Mouse (Mus musculus): ENCODE results near the gene Lta. TPM values are rescaled to one million over a fixed set of nuclear protein-coding genes. Genes with fewer than 3 reads are reported as not detected.
"Not testable (repeated sequence)": the region's sequence is repeated elsewhere in the genome, so short reads cannot be mapped to it uniquely, and the experiment has no call there.

Gene Lta
- total RNA-seq, 2 experiments from 2014 or later: 0.17 TPM; not detected in 1

GRCm38 (mm10) chr17:35240384-35241304, 35.5 kb upstream of the Lta start:
- peak in 1 of 2 experiments; percentile 59 for DNase-seq
- intact Hi-C loops (cut with DNase I): no loop called here

- intact Hi-C loops (cut with DNase I): loop anchor here (5.0 to 10.0 kb wide), 3 partner anchors 117 to 395 kb away; partner anchors contain the start of genes Csnk2b, Gpank1 and Vars
- no peak for DNase-seq
These were observed 34.5 kb upstream of the Lta start for GRCm38 (mm10) chr17:35239700-35240099.

GRCm38 (mm10) chr17:35237504-35237903, 32.4 kb upstream of the Lta start:
- intact Hi-C loops (cut with DNase I): loop anchor here (5.0 to 10.0 kb wide), 3 partner anchors 115 to 393 kb away; partner anchors contain the start of genes Csnk2b, Gpank1 and Vars
- DNase-seq: no peak

- DNase-seq: peak in 1 of 2 experiments; percentile 5
These were observed 31.8 kb upstream of the Lta start for GRCm38 (mm10) chr17:35236996-35237395.

GRCm38 (mm10) chr17:35236390-35236746, 31.2 kb upstream of the Lta start:
- DNase-seq: peak; percentile 98 to 99
- intact Hi-C loops (cut with DNase I): loop anchor here (1.0 to 10.0 kb wide), 4 partner anchors 58 to 392 kb away; partner anchors contain the start of genes Csnk2b, Gpank1 and Vars

More at GRCm38 (mm10) chr17:35236996-35237395, 31.8 kb upstream of the Lta start:
- intact Hi-C loops (cut with DNase I): loop anchor here (1.0 to 10.0 kb wide), 4 partner anchors 59 to 392 kb away; partner anchors contain the start of genes Csnk2b, Gpank1 and Vars

GRCm38 (mm10) chr17:35235614-35236389, 30.7 kb upstream of the Lta start, which contains the start of gene Nfkbil1:
Nfkbil1 (minus strand) TSS chr17:35235792.
- intact Hi-C loops (cut with DNase I): loop anchor here (1.0 to 10.0 kb wide), 4 partner anchors 58 to 391 kb away; partner anchors contain the start of genes Csnk2b, Gpank1 and Vars
- peak; percentile 93 to 94 for DNase-seq

- intact Hi-C loops (cut with DNase I): loop anchor here (5.0 to 10.0 kb wide), 3 partner anchors 113 to 390 kb away; partner anchors contain the start of genes Csnk2b, Gpank1 and Vars
- peak in 1 of 2 experiments; percentile 67 for DNase-seq
These were observed 29.8 kb upstream of the Lta start for GRCm38 (mm10) chr17:35234903-35235302.

- not testable (repeated sequence) for DNase-seq
- intact Hi-C loops (cut with DNase I): loop anchor here (10.0 kb wide), 2 partner anchors 229 to 389 kb away; partner anchors contain the start of gene Vars
These were observed 28.9 kb upstream of the Lta start for GRCm38 (mm10) chr17:35234090-35234489.

- no peak for DNase-seq
These were observed 28.2 kb upstream of the Lta start, which contains the start of gene Atp6v1g2 for GRCm38 (mm10) chr17:35233114-35233980. Atp6v1g2 (plus strand) TSS chr17:35233660.

GRCm38 (mm10) chr17:35232659-35233058, 27.5 kb upstream of the Lta start:
- intact Hi-C loops (cut with DNase I): loop anchor here (1.0 to 10.0 kb wide), 4 partner anchors 54 to 388 kb away; partner anchors contain the start of gene Vars
- no peak for DNase-seq

More at GRCm38 (mm10) chr17:35233114-35233980, 28.2 kb upstream of the Lta start, which contains the start of gene Atp6v1g2:
- intact Hi-C loops (cut with DNase I): loop anchor here (2.0 to 10.0 kb wide), 3 partner anchors 67 to 389 kb away; partner anchors contain the start of gene Vars

- intact Hi-C loops (cut with DNase I): loop anchor here (1.0 to 10.0 kb wide), 4 partner anchors 54 to 387 kb away; partner anchors contain the start of gene Vars
- peak; percentile 88 to 93 for DNase-seq
These were observed 26.9 kb upstream of the Lta start for GRCm38 (mm10) chr17:35232043-35232442.

GRCm38 (mm10) chr17:35231022-35231421, 25.9 kb upstream of the Lta start:
- DNase-seq: no peak
- intact Hi-C loops (cut with DNase I): loop anchor here (10.0 kb wide), 2 partner anchors 226 to 386 kb away; partner anchors contain the start of gene Vars

- intact Hi-C loops (cut with DNase I): loop anchor here (2.0 kb wide), 1 partner anchor 32 kb away; the partner anchor contains the start of gene Ltb
- DNase-seq: no peak
These were observed 21.5 kb upstream of the Lta start for GRCm38 (mm10) chr17:35226561-35227046.

GRCm38 (mm10) chr17:35225456-35225855, 20.3 kb upstream of the Lta start:
- intact Hi-C loops (cut with DNase I): no loop called here
- DNase-seq: no peak

GRCm38 (mm10) chr17:35224641-35225040, 19.5 kb upstream of the Lta start:
- intact Hi-C loops (cut with DNase I): no loop called here
- no peak for DNase-seq

- DNase-seq: peak in 1 of 2 experiments; percentile 32
- intact Hi-C loops (cut with DNase I): no loop called here
These were observed 17.1 kb upstream of the Lta start for GRCm38 (mm10) chr17:35222299-35222698.

GRCm38 (mm10) chr17:35220156-35220952, 15.2 kb upstream of the Lta start, which contains the start of gene Gm16181:
Gm16181 (plus strand) TSS chr17:35220834.
- peak; percentile 75 to 77 for DNase-seq
- intact Hi-C loops (cut with DNase I): no loop called here

GRCm38 (mm10) chr17:35219601-35220041, 14.5 kb upstream of the Lta start:
- intact Hi-C loops (cut with DNase I): loop anchor here (2.0 kb wide), 1 partner anchor 19 kb away; no protein-coding TSS in a partner anchor
- no peak for DNase-seq
